Mouse (Mus musculus) liver, embryonic 12.5 days (tissue): ENCODE results near the gene Dmap1. TPM values are rescaled to one million over a fixed set of nuclear protein-coding genes. Genes with fewer than 3 reads are reported as not detected.
A peak's percentile ranks its signal among the peaks of the same experiment; 100 is the strongest.

Source experiments
- ATAC-seq: fragments of 200-750 bp; cut with Nextera tagmentation; 2 replicates; pipeline ENCODE4 v1.8.0; 2017; ENCODE audit warnings: moderate number of reproducible peaks, mild to moderate bottlenecking, moderate library complexity
- H3K27ac ChIP-seq: fragments of 300-500 bp; sonication (generic); 2 replicates; pipeline ENCODE4 v1.5.1; 2016; ENCODE audit warnings: mild to moderate bottlenecking
- H3K27me3 ChIP-seq: fragments of 300-500 bp; sonication (generic); replicated peaks from 2 replicates; pipeline ENCODE4 v1.6.1; 2016; ENCODE audit warnings: mild to moderate bottlenecking, moderate library complexity
- H3K36me3 ChIP-seq: fragments of 300-500 bp; sonication (generic); 2 replicates; pipeline ENCODE4 v1.6.1; 2016; ENCODE audit warnings: mild to moderate bottlenecking, moderate library complexity
- H3K4me1 ChIP-seq: fragments of 300-500 bp; sonication (generic); 2 replicates; pipeline ENCODE4 v1.6.1; 2016
- H3K4me2 ChIP-seq: fragments of 300-500 bp; sonication (generic); 2 replicates; pipeline ENCODE4 v1.6.1; 2016; ENCODE audit warnings: mild to moderate bottlenecking, moderate library complexity
- H3K4me3 ChIP-seq: fragments of 300-500 bp; sonication (generic); 2 replicates; pipeline ENCODE4 v1.5.1; 2016; ENCODE audit warnings: mild to moderate bottlenecking, moderate library complexity
- H3K9ac ChIP-seq: fragments of 300-500 bp; sonication (generic); 2 replicates; pipeline ENCODE4 v1.6.1; 2016; ENCODE audit warnings: mild to moderate bottlenecking, moderate library complexity
- H3K9me3 ChIP-seq: fragments of 300-500 bp; sonication (generic); replicated peaks from 2 replicates; pipeline ENCODE4 v1.6.1; 2016; ENCODE audit warnings: mild to moderate bottlenecking, moderate library complexity
- WGBS: fragments of 180-500 bp; shearing (Covaris S2); methylation state at CpG from one replicate; pipeline ENCODE4 v1.1.7; 2016; ENCODE audit not compliant: insufficient replicate concordance; 5-methylcytosine and 5-hydroxymethylcytosine counted together
- polyA plus RNA-seq: library from polyadenylated mRNA; unstranded; fragments of >200 nt; fragmentation: Nextera tagmentation; extraction: Ambion mirVana; gene quantifications from 2 replicates; pipeline ENCODE4 v1.2.1, GENCODE M21; 2016

Gene Dmap1
- polyA plus RNA-seq, 1 experiment from 2014 or later, result 31.1 TPM

- WGBS, result 81% methylated on average over 4 of the region's 4 CpGs
- H3K27ac ChIP-seq, result no peak overlapping the region
- H3K27me3 ChIP-seq, result no peaks in the 10 kb centered on the region
- no peak overlapping the region for H3K4me3 ChIP-seq
- no peak overlapping the region for H3K9ac ChIP-seq
- no peak overlapping the region for H3K4me2 ChIP-seq
- peaks cover 40% of the 10 kb centered on the region for H3K4me1 ChIP-seq
- no peak for ATAC-seq
- H3K36me3 ChIP-seq, result peaks cover 24% of the 10 kb centered on the region
- no peaks in the 10 kb centered on the region for H3K9me3 ChIP-seq
Measured at GRCm38 (mm10) chr4:117636152-117636551, 45.9 kb downstream of the Dmap1 start.

GRCm38 (mm10) chr4:117634642-117635041 is 47.4 kb downstream of the Dmap1 start:
- Histone ChIP-seq H3K27me3 (no peaks in the 10 kb centered on the region), H3K4me2 (peak overlapping the region; percentile 17; the same call in 1 of the 2 replicates), H3K9ac (peak overlapping the region; percentile 17; the same call in 1 of the 2 replicates), H3K36me3 (peaks cover 16% of the 10 kb centered on the region), H3K4me3 (no peak overlapping the region), H3K9me3 (no peaks in the 10 kb centered on the region), H3K4me1 (peaks cover 55% of the 10 kb centered on the region), H3K27ac (no peak overlapping the region)
- WGBS, result 27% methylated on average over 7 of the region's 7 CpGs
- ATAC-seq, result peak; percentile 85

- Histone ChIP-seq H3K4me3 (no peak overlapping the region), H3K9ac (no peak overlapping the region), H3K4me2 (no peak overlapping the region), H3K36me3 (peaks cover 16% of the 10 kb centered on the region), H3K27ac (no peak overlapping the region), H3K27me3 (no peaks in the 10 kb centered on the region), H3K4me1 (peaks cover 65% of the 10 kb centered on the region), H3K9me3 (no peaks in the 10 kb centered on the region)
- WGBS, result 88% methylated on average over 5 of the region's 5 CpGs
- no peak for ATAC-seq
Measured at GRCm38 (mm10) chr4:117633527-117633926, 48.5 kb downstream of the Dmap1 start.

GRCm38 (mm10) chr4:117630053-117630670 is 51.9 kb downstream of the Dmap1 start:
- Histone ChIP-seq H3K4me1 (peaks cover 41% of the 10 kb centered on the region), H3K9me3 (no peaks in the 10 kb centered on the region), H3K36me3 (peaks cover 17% of the 10 kb centered on the region), H3K4me2 (no peak overlapping the region), H3K4me3 (no peak overlapping the region), H3K27me3 (no peaks in the 10 kb centered on the region), H3K27ac (no peak overlapping the region), H3K9ac (no peak overlapping the region)
- WGBS, result 79% methylated on average over 6 of the region's 6 CpGs
- no peak for ATAC-seq

GRCm38 (mm10) chr4:117628464-117628863 is 53.6 kb downstream of the Dmap1 start:
- Histone ChIP-seq H3K36me3 (peaks cover 23% of the 10 kb centered on the region), H3K9ac (no peak overlapping the region), H3K4me2 (no peak overlapping the region), H3K27me3 (no peaks in the 10 kb centered on the region), H3K27ac (no peak overlapping the region), H3K4me3 (no peak overlapping the region), H3K4me1 (peaks cover 36% of the 10 kb centered on the region), H3K9me3 (no peaks in the 10 kb centered on the region)
- 61% methylated on average over 1 of the region's 1 CpGs for WGBS
- no peak for ATAC-seq

Other genes starting within 250 kb of the Dmap1 start
- 55.5 and 55.9 TPM in 2 replicates for gene Rnf220, start 185.2 kb downstream of the Dmap1 start, polyA plus RNA-seq
- gene Eri3, start 131.9 kb downstream of the Dmap1 start, polyA plus RNA-seq, result 53.7 and 57.8 TPM in 2 replicates
- gene Gm12845, start 42.1 kb upstream of the Dmap1 start, polyA plus RNA-seq, result not detected in 2 replicates
- not detected in 2 replicates for gene Klf17, start 83.4 kb upstream of the Dmap1 start, polyA plus RNA-seq
- 52.8 and 57.8 TPM in 2 replicates for gene Slc6a9, start 152.2 kb upstream of the Dmap1 start, polyA plus RNA-seq
- gene Ccdc24, start 190.3 kb upstream of the Dmap1 start, polyA plus RNA-seq, result 1.7 and 2.0 TPM in 2 replicates
- 5.2 and 5.7 TPM in 2 replicates for gene B4galt2, start 201.2 kb upstream of the Dmap1 start, polyA plus RNA-seq
- 180 and 198 TPM in 2 replicates for gene Atp6v0b, start 205.1 kb upstream of the Dmap1 start, polyA plus RNA-seq
- gene Dph2, start 209.8 kb upstream of the Dmap1 start, polyA plus RNA-seq, result 15.5 and 15.8 TPM in 2 replicates
- gene Ipo13, start 232.7 kb upstream of the Dmap1 start, polyA plus RNA-seq, result 35.6 and 36.2 TPM in 2 replicates
- 2.8 and 3.2 TPM in 2 replicates for gene Artn, start 247.5 kb upstream of the Dmap1 start, polyA plus RNA-seq